Mouse (Mus musculus): ENCODE results near the gene Col23a1.

- TF ChIP-seq CTCF (IDR thresholded peaks at IDR 0.05; ENCODE audit: low read depth) (no peak), EP300 (IDR thresholded peaks at IDR 0.05; ENCODE audit: low read depth) (no peak)
These were observed 196.2 kb downstream of the Col23a1 start for GRCm38 (mm10) chr11:51485775-51486464.

All from heart, postnatal 0 days (tissue).